12 mouse cellular contexts compared by ENCODE assay signal in genomic region chr14:121317312-121317671, GRCm38 (mm10).
DNase-seq lines count a peak whose midpoint lies in the region; ATAC-seq lines count a peak whose summit lies in the region.
"Had no signal": no experiment of that assay in that cellular context is flagged by ENCODE, and none has a peak within 500 bp of the region (broad histone marks: within the 10 kb centered on the region; RNA-seq: fewer than 3 reads in every experiment).

No protein-coding gene starts in this region.

- peak; percentile 52; the same call in 1 of the 2 replicates for ATAC-seq in forebrain, embryonic 11.5 days (replicated peaks; ENCODE audit: low FRiP score)
- no peak; the same call in 1 of the 2 replicates for ATAC-seq in forebrain, embryonic 14.5 days
- ATAC-seq in kidney, embryonic 15.5 days (replicated peaks; ENCODE audit: low FRiP score): peak; percentile 42; the same call in 1 of the 2 replicates
- no peak for ATAC-seq in embryonic facial prominence, embryonic 13.5 days (ENCODE audit: insufficient number of reproducible peaks, insufficient read depth, low FRiP score, low TSS enrichment, low read depth)
- ATAC-seq in midbrain, embryonic 14.5 days (ENCODE audit: low FRiP score, low TSS enrichment): 0 out of 2 replicates have a peak, but pooled peaks have one; percentile 43

- H3K4me2 ChIP-seq in forebrain, embryonic 11.5 days (ENCODE audit: low read depth, low read length, severe bottlenecking): no peak overlapping the region
- no peak overlapping the region for H3K4me2 ChIP-seq in forebrain, embryonic 14.5 days (ENCODE audit: low read length)
- H3K4me2 ChIP-seq in kidney, embryonic 15.5 days: no peak overlapping the region
- no peak overlapping the region for H3K4me2 ChIP-seq in embryonic facial prominence, embryonic 13.5 days
- no peak overlapping the region for H3K4me2 ChIP-seq in midbrain, embryonic 14.5 days (ENCODE audit: low read length)
- H3K4me2 ChIP-seq: liver, embryonic 13.5 days had no signal

- no peaks in the 10 kb centered on the region for H3K27me3 ChIP-seq in forebrain, embryonic 11.5 days (ENCODE audit: control insufficient read depth, insufficient read depth, low read length)
- H3K27me3 ChIP-seq in forebrain, embryonic 14.5 days (replicated peaks; ENCODE audit: control insufficient read depth, insufficient read depth, low read length): no peaks in the 10 kb centered on the region
- no peaks in the 10 kb centered on the region for H3K27me3 ChIP-seq in kidney, embryonic 15.5 days
- H3K27me3 ChIP-seq in embryonic facial prominence, embryonic 13.5 days: no peaks in the 10 kb centered on the region
- H3K27me3 ChIP-seq in midbrain, embryonic 14.5 days (ENCODE audit: control insufficient read depth, insufficient read depth, low read length): no peaks in the 10 kb centered on the region
- H3K27me3 ChIP-seq: liver, embryonic 13.5 days had no signal

- H3K9ac ChIP-seq in forebrain, embryonic 11.5 days (ENCODE audit: low read length): no peak overlapping the region
- no peak overlapping the region for H3K9ac ChIP-seq in forebrain, embryonic 14.5 days (ENCODE audit: low read length)
- no peak overlapping the region for H3K9ac ChIP-seq in kidney, embryonic 15.5 days
- H3K9ac ChIP-seq in embryonic facial prominence, embryonic 13.5 days: no peak overlapping the region
- no peak overlapping the region for H3K9ac ChIP-seq in midbrain, embryonic 14.5 days (replicated peaks; ENCODE audit: low read length)
- H3K9ac ChIP-seq: liver, embryonic 13.5 days had no signal

- 81% methylated on average over 3 of the region's 3 CpGs for WGBS in forebrain, embryonic 11.5 days
- 92% methylated on average over 3 of the region's 3 CpGs for WGBS in forebrain, embryonic 14.5 days
- 69% methylated on average over 3 of the region's 3 CpGs for WGBS in kidney, embryonic 15.5 days
- 91% methylated on average over 3 of the region's 3 CpGs for WGBS in embryonic facial prominence, embryonic 13.5 days
- 82% methylated on average over 3 of the region's 3 CpGs for WGBS in midbrain, embryonic 14.5 days

- peaks cover 3% of the 10 kb centered on the region; the same call in 1 of the 2 replicates for H3K4me1 ChIP-seq in forebrain, embryonic 11.5 days (replicated peaks; ENCODE audit: control insufficient read depth, insufficient read depth, low read length)
- peaks cover 10% of the 10 kb centered on the region for H3K4me1 ChIP-seq in forebrain, embryonic 14.5 days (ENCODE audit: control insufficient read depth, insufficient read depth, low read length)
- H3K4me1 ChIP-seq in kidney, embryonic 15.5 days: peaks cover 44% of the 10 kb centered on the region
- peaks cover 57% of the 10 kb centered on the region for H3K4me1 ChIP-seq in embryonic facial prominence, embryonic 13.5 days
- H3K4me1 ChIP-seq in midbrain, embryonic 14.5 days (ENCODE audit: control insufficient read depth, insufficient read depth, low read length): peaks cover 13% of the 10 kb centered on the region; the same call in 1 of the 2 replicates

- no peaks in the 10 kb centered on the region for H3K36me3 ChIP-seq in forebrain, embryonic 11.5 days (ENCODE audit: control insufficient read depth, insufficient read depth, low read length)
- H3K36me3 ChIP-seq in forebrain, embryonic 14.5 days (ENCODE audit: control insufficient read depth, insufficient read depth, low read length): no peaks in the 10 kb centered on the region
- no peaks in the 10 kb centered on the region for H3K36me3 ChIP-seq in kidney, embryonic 15.5 days
- no peaks in the 10 kb centered on the region for H3K36me3 ChIP-seq in embryonic facial prominence, embryonic 13.5 days
- no peaks in the 10 kb centered on the region for H3K36me3 ChIP-seq in midbrain, embryonic 14.5 days (ENCODE audit: control insufficient read depth, insufficient read depth, low read length)
- H3K36me3 ChIP-seq: liver, embryonic 13.5 days had no signal

- no peaks in the 10 kb centered on the region for H3K9me3 ChIP-seq in forebrain, embryonic 11.5 days (ENCODE audit: control insufficient read depth, low read length)
- H3K9me3 ChIP-seq in forebrain, embryonic 14.5 days (replicated peaks; ENCODE audit: control insufficient read depth, low read length): no peaks in the 10 kb centered on the region
- H3K9me3 ChIP-seq in kidney, embryonic 15.5 days (replicated peaks): no peaks in the 10 kb centered on the region
- no peaks in the 10 kb centered on the region for H3K9me3 ChIP-seq in embryonic facial prominence, embryonic 13.5 days
- no peaks in the 10 kb centered on the region for H3K9me3 ChIP-seq in midbrain, embryonic 14.5 days (ENCODE audit: control insufficient read depth, low read length)
- H3K9me3 ChIP-seq: liver, embryonic 13.5 days had no signal

- DNase-seq in forebrain, embryonic 11.5 days (ENCODE audit: low spot score): no peak
- no peak for DNase-seq in forebrain, embryonic 14.5 days (ENCODE audit: low spot score)
- no peak for DNase-seq in kidney, adult 18-20 months
- DNase-seq in midbrain, embryonic 14.5 days: no peak
- DNase-seq in ovary, postnatal 14 days (ENCODE audit: low spot score): no peak
- DNase-seq in cerebellum, postnatal 36 days: no peak
- DNase-seq: kidney, adult 2 months; layer of hippocampus, postnatal 36 days; liver, embryonic 13.5 days; thymus, postnatal 14 days had no signal

- no peak overlapping the region for H3K4me3 ChIP-seq in forebrain, embryonic 11.5 days (ENCODE audit: low read depth, low read length)
- no peak overlapping the region for H3K4me3 ChIP-seq in forebrain, embryonic 14.5 days (ENCODE audit: low read depth, low read length)
- H3K4me3 ChIP-seq in kidney, embryonic 15.5 days (replicated peaks): no peak overlapping the region
- no peak overlapping the region for H3K4me3 ChIP-seq in embryonic facial prominence, embryonic 13.5 days
- no peak overlapping the region for H3K4me3 ChIP-seq in midbrain, embryonic 14.5 days (replicated peaks; ENCODE audit: low read depth, low read length)
- H3K4me3 ChIP-seq: liver, embryonic 13.5 days had no signal

- no peak overlapping the region for H3K27ac ChIP-seq in forebrain, embryonic 11.5 days (ENCODE audit: low read depth, low read length)
- H3K27ac ChIP-seq in forebrain, embryonic 14.5 days (ENCODE audit: low read depth, low read length): no peak overlapping the region
- 0 out of 2 replicates have a peak overlapping the region, but pooled peaks have one; percentile 33 for H3K27ac ChIP-seq in kidney, embryonic 15.5 days
- 0 out of 2 replicates have a peak overlapping the region, but pooled peaks have one; percentile 63 for H3K27ac ChIP-seq in embryonic facial prominence, embryonic 13.5 days
- H3K27ac ChIP-seq in midbrain, embryonic 14.5 days (replicated peaks; ENCODE audit: low read depth, low read length): no peak overlapping the region
- H3K27ac ChIP-seq: liver, embryonic 13.5 days had no signal

Comparison
In these comparisons a context has a peak if more than half of its experiments do, and no peak if none do; other contexts are left out.
1. ATAC-seq: peak in forebrain, embryonic 11.5 days (single experiment), kidney, embryonic 15.5 days (single experiment) and midbrain, embryonic 14.5 days (single experiment); none in forebrain, embryonic 14.5 days (single experiment) and embryonic facial prominence, embryonic 13.5 days (single experiment).
2. H3K27ac ChIP-seq: peak in kidney, embryonic 15.5 days (single experiment) and embryonic facial prominence, embryonic 13.5 days (single experiment); none in forebrain, embryonic 11.5 days (single experiment), forebrain, embryonic 14.5 days (single experiment) and midbrain, embryonic 14.5 days (single experiment).